Mouse (Mus musculus) hindbrain, embryonic 15.5 days (tissue): ENCODE results near the gene Taar3. TPM values are rescaled to one million over a fixed set of nuclear protein-coding genes. Genes with fewer than 3 reads are reported as not detected.
A peak's percentile ranks its signal among the peaks of the same experiment; 100 is the strongest.

Experiments
- ATAC-seq: fragments of 200-750 bp; cut with Nextera tagmentation; 2 replicates; pipeline ENCODE4 v1.8.0; 2017; ENCODE audit warnings: low read depth, moderate number of reproducible peaks, moderate TSS enrichment; ENCODE audit not compliant: low FRiP score
- H3K27ac ChIP-seq: fragments of 300-500 bp; sonication (generic); replicated peaks from 2 replicates; pipeline ENCODE4 v1.5.1; 2015; ENCODE audit warnings: mild to moderate bottlenecking, inconsistent platforms
- H3K27me3 ChIP-seq: fragments of 300-500 bp; sonication (generic); 2 replicates; pipeline ENCODE4 v1.6.1; 2015; ENCODE audit warnings: control low read depth, inconsistent platforms
- H3K36me3 ChIP-seq: fragments of 300-500 bp; sonication (generic); 2 replicates; pipeline ENCODE4 v1.6.1; 2015; ENCODE audit warnings: control low read depth, inconsistent platforms
- H3K4me1 ChIP-seq: fragments of 300-500 bp; sonication (generic); replicated peaks from 2 replicates; pipeline ENCODE4 v1.6.1; 2015; ENCODE audit warnings: control low read depth, inconsistent platforms
- H3K4me2 ChIP-seq: fragments of 300-500 bp; sonication (generic); 2 replicates; pipeline ENCODE4 v1.6.1; 2015; ENCODE audit warnings: moderate library complexity, mild to moderate bottlenecking, inconsistent platforms
- H3K4me3 ChIP-seq: fragments of 300-500 bp; sonication (generic); 2 replicates; pipeline ENCODE4 v1.5.1; 2015; ENCODE audit warnings: mild to moderate bottlenecking, inconsistent platforms
- H3K9ac ChIP-seq: fragments of 300-500 bp; sonication (generic); 2 replicates; pipeline ENCODE4 v1.6.1; 2015; ENCODE audit warnings: inconsistent platforms
- H3K9me3 ChIP-seq: fragments of 300-500 bp; sonication (generic); 2 replicates; pipeline ENCODE4 v1.6.1; 2016; ENCODE audit warnings: control low read depth, inconsistent platforms
- WGBS: fragments of 180-500 bp; shearing (Covaris S2); methylation state at CpG from one replicate; pipeline ENCODE4 v1.1.7; 2015; 5-methylcytosine and 5-hydroxymethylcytosine counted together
- polyA plus RNA-seq: library from polyadenylated mRNA; unstranded; fragments of >200 nt; fragmentation: Nextera tagmentation; extraction: Ambion mirVana; gene quantifications from 2 replicates; pipeline ENCODE4 v1.2.1, GENCODE M21; 2015

Gene Taar3
- polyA plus RNA-seq, result not detected in 2 replicates

GRCm38 (mm10) chr10:23949508-23950005 is at the start of gene Taar3:
Taar3 (plus strand) TSS chr10:23949558.
- Histone ChIP-seq H3K4me1 (no peaks in the 10 kb centered on the region), H3K9me3 (no peaks in the 10 kb centered on the region), H3K4me2 (no peak within 1 kb of the TSS), H3K36me3 (no peaks in the 10 kb centered on the region), H3K9ac (no peak within 1 kb of the TSS), H3K27ac (no peak within 1 kb of the TSS), H3K4me3 (no peak within 1 kb of the TSS), H3K27me3 (no peaks in the 10 kb centered on the region)
- 78% methylated on average over 16 of the region's 16 CpGs for WGBS
- ATAC-seq, result no peak

- Histone ChIP-seq H3K36me3 (no peaks in the 10 kb centered on the region), H3K9me3 (no peaks in the 10 kb centered on the region), H3K4me1 (no peaks in the 10 kb centered on the region), H3K27ac (no peak overlapping the region), H3K4me3 (no peak overlapping the region), H3K9ac (no peak overlapping the region), H3K27me3 (no peaks in the 10 kb centered on the region), H3K4me2 (no peak overlapping the region)
- no peak for ATAC-seq
- 49% methylated on average over 3 of the region's 3 CpGs for WGBS
These were observed 48.2 kb upstream of the Taar3 start for GRCm38 (mm10) chr10:23901119-23901518.

GRCm38 (mm10) chr10:23905661-23906060 is 43.7 kb upstream of the Taar3 start:
- no peaks in the 10 kb centered on the region for H3K36me3 ChIP-seq
- ATAC-seq, result no peak
- no peak overlapping the region for H3K9ac ChIP-seq
- H3K4me3 ChIP-seq, result no peak overlapping the region
- no peak overlapping the region for H3K27ac ChIP-seq
- 88% methylated on average over 1 of the region's 1 CpGs for WGBS
- no peak overlapping the region for H3K4me2 ChIP-seq
- no peaks in the 10 kb centered on the region for H3K27me3 ChIP-seq
- no peaks in the 10 kb centered on the region for H3K9me3 ChIP-seq
- H3K4me1 ChIP-seq, result no peaks in the 10 kb centered on the region

GRCm38 (mm10) chr10:23920056-23920455 is 29.3 kb upstream of the Taar3 start, which contains the start of gene Taar1:
Taar1 (plus strand) TSS chr10:23920356.
- no peaks in the 10 kb centered on the region for H3K9me3 ChIP-seq
- H3K4me3 ChIP-seq, result no peak within 1 kb of the TSS
- no peak within 1 kb of the TSS for H3K9ac ChIP-seq
- no peaks in the 10 kb centered on the region for H3K36me3 ChIP-seq
- no peaks in the 10 kb centered on the region for H3K4me1 ChIP-seq
- H3K4me2 ChIP-seq, result no peak within 1 kb of the TSS
- 92% methylated on average over 4 of the region's 4 CpGs for WGBS
- H3K27ac ChIP-seq, result no peak within 1 kb of the TSS
- ATAC-seq, result no peak
- no peaks in the 10 kb centered on the region for H3K27me3 ChIP-seq

GRCm38 (mm10) chr10:23922468-23922867 is 26.9 kb upstream of the Taar3 start:
- no peak overlapping the region for H3K27ac ChIP-seq
- H3K4me2 ChIP-seq, result no peak overlapping the region
- H3K36me3 ChIP-seq, result no peaks in the 10 kb centered on the region
- H3K9ac ChIP-seq, result no peak overlapping the region
- no peaks in the 10 kb centered on the region for H3K27me3 ChIP-seq
- whole genome bisulfite sequencing, result 79% methylated on average over 3 of the region's 3 CpGs
- H3K4me3 ChIP-seq, result no peak overlapping the region
- no peak for ATAC-seq
- no peaks in the 10 kb centered on the region for H3K4me1 ChIP-seq
- H3K9me3 ChIP-seq, result no peaks in the 10 kb centered on the region

GRCm38 (mm10) chr10:23923941-23924340 is 25.4 kb upstream of the Taar3 start:
- no peak for ATAC-seq
- H3K9ac ChIP-seq, result no peak overlapping the region
- no peaks in the 10 kb centered on the region for H3K27me3 ChIP-seq
- H3K36me3 ChIP-seq, result no peaks in the 10 kb centered on the region
- 85% methylated on average over 2 of the region's 2 CpGs for WGBS
- no peaks in the 10 kb centered on the region for H3K9me3 ChIP-seq
- H3K4me1 ChIP-seq, result no peaks in the 10 kb centered on the region
- no peak overlapping the region for H3K27ac ChIP-seq
- no peak overlapping the region for H3K4me2 ChIP-seq
- no peak overlapping the region for H3K4me3 ChIP-seq

GRCm38 (mm10) chr10:23937613-23938012 is 11.7 kb upstream of the Taar3 start:
- Histone ChIP-seq H3K4me3 (no peak overlapping the region), H3K4me1 (no peaks in the 10 kb centered on the region), H3K9ac (no peak overlapping the region), H3K36me3 (no peaks in the 10 kb centered on the region), H3K27me3 (no peaks in the 10 kb centered on the region), H3K4me2 (no peak overlapping the region), H3K9me3 (no peaks in the 10 kb centered on the region), H3K27ac (no peak overlapping the region)
- no peak for ATAC-seq
- 52% methylated on average over 4 of the region's 4 CpGs for WGBS

- Histone ChIP-seq H3K27ac (no peak within 1 kb of the TSS), H3K36me3 (no peaks in the 10 kb centered on the region), H3K4me1 (no peaks in the 10 kb centered on the region), H3K9me3 (no peaks in the 10 kb centered on the region), H3K4me3 (no peak within 1 kb of the TSS), H3K4me2 (peak within 1 kb of the TSS; percentile 16; the same call in 1 of the 2 replicates), H3K27me3 (no peaks in the 10 kb centered on the region), H3K9ac (no peak within 1 kb of the TSS)
- ATAC-seq, result no peak
- WGBS, result 38% methylated on average over 6 of the region's 6 CpGs
These were observed 11.0 kb upstream of the Taar3 start, which contains the start of gene Taar2 for GRCm38 (mm10) chr10:23938312-23938711. Taar2 (plus strand) TSS chr10:23938572.

- H3K36me3 ChIP-seq, result no peaks in the 10 kb centered on the region
- no peak overlapping the region for H3K4me2 ChIP-seq
- no peaks in the 10 kb centered on the region for H3K4me1 ChIP-seq
- no peaks in the 10 kb centered on the region for H3K27me3 ChIP-seq
- H3K27ac ChIP-seq, result no peak overlapping the region
- no peak for ATAC-seq
- no peak overlapping the region for H3K9ac ChIP-seq
- H3K9me3 ChIP-seq, result no peaks in the 10 kb centered on the region
- 79% methylated on average over 5 of the region's 5 CpGs for WGBS
- no peak overlapping the region for H3K4me3 ChIP-seq
These were observed 6.9 kb upstream of the Taar3 start for GRCm38 (mm10) chr10:23942465-23942864.

- WGBS, result 66% methylated on average over 7 of the region's 7 CpGs
- H3K27ac ChIP-seq, result no peak overlapping the region
- no peak overlapping the region for H3K9ac ChIP-seq
- ATAC-seq, result no peak
- H3K4me2 ChIP-seq, result no peak overlapping the region
- no peaks in the 10 kb centered on the region for H3K27me3 ChIP-seq
- no peak overlapping the region for H3K4me3 ChIP-seq
- H3K9me3 ChIP-seq, result no peaks in the 10 kb centered on the region
- no peaks in the 10 kb centered on the region for H3K4me1 ChIP-seq
- H3K36me3 ChIP-seq, result no peaks in the 10 kb centered on the region
These were observed 1.3 kb upstream of the Taar3 start for GRCm38 (mm10) chr10:23948026-23948425.

GRCm38 (mm10) chr10:23951714-23952113 is 2.4 kb downstream of the Taar3 start:
- no peak overlapping the region for H3K27ac ChIP-seq
- H3K4me2 ChIP-seq, result no peak overlapping the region
- no peak for ATAC-seq
- 83% methylated on average over 6 of the region's 6 CpGs for WGBS
- no peaks in the 10 kb centered on the region for H3K4me1 ChIP-seq
- H3K36me3 ChIP-seq, result no peaks in the 10 kb centered on the region
- no peaks in the 10 kb centered on the region for H3K27me3 ChIP-seq
- no peak overlapping the region for H3K4me3 ChIP-seq
- no peak overlapping the region for H3K9ac ChIP-seq
- H3K9me3 ChIP-seq, result no peaks in the 10 kb centered on the region

- no peaks in the 10 kb centered on the region for H3K9me3 ChIP-seq
- no peaks in the 10 kb centered on the region for H3K36me3 ChIP-seq
- ATAC-seq, result no peak
- H3K4me2 ChIP-seq, result no peak overlapping the region
- no peak overlapping the region for H3K9ac ChIP-seq
- no peaks in the 10 kb centered on the region for H3K4me1 ChIP-seq
- WGBS, result 65% methylated on average over 3 of the region's 3 CpGs
- no peak overlapping the region for H3K4me3 ChIP-seq
- no peaks in the 10 kb centered on the region for H3K27me3 ChIP-seq
- no peak overlapping the region for H3K27ac ChIP-seq
These were observed 9.7 kb downstream of the Taar3 start for GRCm38 (mm10) chr10:23959071-23959470.

- no peak for ATAC-seq
- Histone ChIP-seq H3K4me3 (no peak within 1 kb of the TSS), H3K4me2 (no peak within 1 kb of the TSS), H3K4me1 (no peaks in the 10 kb centered on the region), H3K36me3 (no peaks in the 10 kb centered on the region), H3K9me3 (no peaks in the 10 kb centered on the region), H3K9ac (no peak within 1 kb of the TSS), H3K27me3 (no peaks in the 10 kb centered on the region), H3K27ac (no peak within 1 kb of the TSS)
- 94% methylated on average over 13 of the region's 13 CpGs for WGBS
These were observed 11.1 kb downstream of the Taar3 start, which contains the start of gene Taar4 for GRCm38 (mm10) chr10:23960444-23960915. Taar4 (plus strand) TSS chr10:23960494.
